Comparison of ENCODE assay signal across 8 mouse cellular contexts in the genomic region with DNA sequence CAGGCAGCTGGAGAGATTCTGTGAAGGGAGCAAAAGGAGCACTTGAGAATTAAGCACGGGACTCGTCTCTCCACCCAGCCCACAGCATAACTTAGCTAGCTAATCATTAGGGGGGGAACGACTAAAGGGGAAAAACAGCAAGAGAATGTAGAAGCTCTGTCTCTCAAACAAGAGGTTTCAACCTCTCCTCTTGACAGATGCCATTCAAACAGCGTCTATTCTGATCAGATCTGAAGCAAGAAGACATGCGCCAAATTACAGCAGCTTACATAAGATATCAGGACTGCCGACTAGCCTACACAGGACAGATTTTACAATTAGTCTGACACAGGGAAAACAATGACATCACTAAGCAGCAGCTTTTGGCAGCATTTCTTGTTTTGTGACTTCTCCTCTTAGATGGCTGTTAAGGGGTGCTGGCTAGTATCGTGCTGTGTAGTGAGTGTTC. TPM values are rescaled to one million over a fixed set of nuclear protein-coding genes. Genes with fewer than 3 reads are reported as not detected.
A peak's percentile ranks its signal among the peaks of the same experiment; 100 is the strongest.
DNase-seq lines count a peak whose midpoint lies in the region; TF ChIP-seq lines count a peak whose summit lies in the region.

No protein-coding gene starts in this region.

- H3K4me3 ChIP-seq in gastrocnemius, adult 2 months: peak overlapping the region; percentile 59

- peak overlapping the region; percentile 84 for H3K27ac ChIP-seq in gastrocnemius, adult 2 months

- no peak for TF ChIP-seq CTCF in gastrocnemius, adult 2 months (IDR thresholded peaks at IDR 0.05)

- no peak for DNase-seq in gastrocnemius, adult 2 months
- DNase-seq in gastrocnemius, postnatal 14 days: no peak
- DNase-seq in adipocyte (ENCODE audit: low spot score): peak; percentile 54
- peak; percentile 19 for DNase-seq in heart, adult 8-10 months (ENCODE audit: low spot score)
- peak; percentile 39 for DNase-seq in kidney, postnatal 14 days
- no peak for DNase-seq in yolk sac, embryonic 10.5 days (ENCODE audit: low spot score)
- DNase-seq in c-Kit-positive CD71-positive TER-119-positive erythroid progenitor cells, embryonic 14.5 days (ENCODE audit: low spot score): no peak
- DNase-seq in urinary bladder, adult 18-20 months (ENCODE audit: low spot score in 2 of 2): no peak

- intact Hi-C loops in gastrocnemius, adult 2 months (cut with DNase I): no loop called here
- intact Hi-C loops in gastrocnemius, postnatal 14 days (cut with DNase I; ENCODE audit: low total_unique reads): no loop called here

RNA-seq across cellular contexts. Expression of gene Gpr155, which starts 34.4 kb away (rescaled TPM):
- total RNA-seq in gastrocnemius, adult 2 months (2021): 10 to 100 TPM; 14.1 to 15.7 TPM
- total RNA-seq in gastrocnemius, postnatal 14 days (2021): 10 to 100 TPM; 10.9 to 12.0 TPM
- total RNA-seq in heart, adult 8-10 months (2022): 10 to 100 TPM; 14.2 to 19.0 (median 14.4) TPM

RNA-seq across cellular contexts. Expression of gene Cir1, which starts 39.5 kb away (rescaled TPM):
- 10 to 100 TPM; 12.0 to 12.7 TPM for total RNA-seq in gastrocnemius, adult 2 months (2021)
- total RNA-seq in gastrocnemius, postnatal 14 days (2021): 10 to 100 TPM; 12.4 to 13.8 TPM
- 10 to 100 TPM; 11.8 to 18.4 (median 13.9) TPM for total RNA-seq in heart, adult 8-10 months (2022)

RNA-seq across cellular contexts. Expression of gene Scrn3, which starts 39.5 kb away (rescaled TPM):
- total RNA-seq in gastrocnemius, adult 2 months (2021): 10 to 100 TPM; 50.4 to 51.0 TPM
- 10 to 100 TPM; 26.8 to 28.6 TPM for total RNA-seq in gastrocnemius, postnatal 14 days (2021)
- total RNA-seq in heart, adult 8-10 months (2022): 10 to 100 TPM; 31.2 to 38.6 (median 32.3) TPM

Comparison
In these comparisons a context has a peak if more than half of its experiments do, and no peak if none do; other contexts are left out.
1. DNase-seq: peak in adipocyte (single experiment), heart, adult 8-10 months (single experiment) and kidney, postnatal 14 days (single experiment); none in gastrocnemius, adult 2 months (single experiment), gastrocnemius, postnatal 14 days (single experiment), yolk sac, embryonic 10.5 days (single experiment), c-Kit-positive CD71-positive TER-119-positive erythroid progenitor cells, embryonic 14.5 days (single experiment) and urinary bladder, adult 18-20 months (0 of 2).